Mouse (Mus musculus) lung, adult 2 months (tissue): ENCODE data around the gene Slc12a3.

ENCODE experiments used
- CTCF ChIP-seq: fragments of 200-500 bp; IDR thresholded peaks from 2 replicates; pipeline ENCODE4 v1.5.1; 2011; ENCODE audit warnings: mild to moderate bottlenecking, low read length, control low read depth; ENCODE audit not compliant: insufficient read depth
- POLR2A ChIP-seq: fragments of 200-500 bp; IDR thresholded peaks from 2 replicates; pipeline ENCODE4 v1.6.1; 2011; ENCODE audit warnings: low read depth, mild to moderate bottlenecking, control low read depth, low read length, borderline replicate concordance; ENCODE audit errors: extremely low read depth

- TF ChIP-seq CTCF (no peak), POLR2A (no peak)
These were observed 47.2 kb downstream of the Slc12a3 start for GRCm38 (mm10) chr8:94376176-94376575.
